Mouse (Mus musculus) kidney, adult 2 months (tissue): Measurements from ENCODE around the gene Catsper1. TPM values are rescaled to one million over a fixed set of nuclear protein-coding genes. Genes with fewer than 3 reads are reported as not detected.
"Not testable (repeated sequence)": the region's sequence is repeated elsewhere in the genome, so short reads cannot be mapped to it uniquely, and the experiment has no call there.

Source experiments
- DNase-seq: peaks from one replicate; pipeline ENCODE4 v3.0.0; 2021
- H3K27ac ChIP-seq: fragments of 200-500 bp; 2 replicates; pipeline ENCODE4 v1.5.1; 2012; ENCODE audit warnings: low read depth, low read length, control low read depth, inconsistent platforms; ENCODE audit not compliant: insufficient read depth
- H3K27me3 ChIP-seq: fragments of 200-500 bp; replicated peaks from 2 replicates; pipeline ENCODE4 v1.6.1; 2012; ENCODE audit warnings: mild to moderate bottlenecking, moderate library complexity, low read length, inconsistent platforms; ENCODE audit not compliant: control insufficient read depth, insufficient read depth
- H3K36me3 ChIP-seq: fragments of 200-500 bp; 2 replicates; pipeline ENCODE4 v1.6.1; 2012; ENCODE audit warnings: mild to moderate bottlenecking, moderate library complexity, low read length, inconsistent platforms; ENCODE audit not compliant: control insufficient read depth, insufficient read depth
- H3K4me1 ChIP-seq: fragments of 200-500 bp; 2 replicates; pipeline ENCODE4 v1.6.1; 2011; ENCODE audit warnings: low read length; ENCODE audit not compliant: control insufficient read depth, insufficient read depth
- H3K4me3 ChIP-seq: fragments of 200-500 bp; 2 replicates; pipeline ENCODE4 v1.5.1; 2011; ENCODE audit warnings: mild to moderate bottlenecking, low read depth, low read length, control low read depth; ENCODE audit not compliant: insufficient read depth
- CTCF ChIP-seq: fragments of 200-500 bp; conservative IDR thresholded peaks from 2 replicates; pipeline ENCODE4 v1.5.1; 2011; ENCODE audit warnings: low read depth, mild to moderate bottlenecking, control low read depth, low read length, moderate library complexity, mixed read lengths; ENCODE audit not compliant: insufficient read depth, insufficient read length
- POLR2A ChIP-seq: fragments of 200-500 bp; IDR thresholded peaks from one replicate; pipeline ENCODE4 v1.6.1; 2011; ENCODE audit warnings: low read depth, low read length, control low read depth
- WGBS: fragments of 180-500 bp; shearing (Covaris S2); methylation state at CpG from one replicate; pipeline ENCODE4 v1.1.7; 2018; 5-methylcytosine and 5-hydroxymethylcytosine counted together
- polyA plus RNA-seq: library from polyadenylated mRNA; depleted of rRNA; stranded (reverse); fragments of >200 nt; gene quantifications from 2 replicates; pipeline ENCODE4 v1.2.3, GENCODE M21; 2012

Catsper1 gene
- polyA plus RNA-seq, 1 experiment = not detected

DNA sequence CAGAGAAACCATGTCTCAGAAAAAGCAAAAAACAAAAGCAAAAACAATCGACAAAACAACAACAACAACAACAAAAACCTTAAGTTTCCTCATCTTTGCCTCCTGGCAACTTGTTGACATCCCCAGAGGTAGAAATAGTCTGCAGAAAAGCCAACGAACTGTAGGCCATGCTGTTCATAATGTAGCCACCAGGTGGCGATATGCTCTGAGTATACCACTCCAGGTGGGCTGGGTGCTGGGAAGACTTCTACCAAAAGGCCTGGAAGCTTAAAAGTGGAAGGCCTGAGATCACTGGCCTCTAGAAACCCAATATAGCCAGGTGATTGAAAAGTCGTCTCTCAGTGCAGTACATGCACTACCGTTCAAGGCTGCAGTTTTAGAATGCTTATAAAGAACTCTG lies 2.4 kb downstream of the Catsper1 start:
- Histone ChIP-seq H3K4me3 (no peak overlapping the region), H3K27me3 (no peaks in the 10 kb centered on the region), H3K4me1 (no peaks in the 10 kb centered on the region), H3K27ac (no peak overlapping the region), H3K36me3 (no peaks in the 10 kb centered on the region)
- WGBS = 16% methylated on average over 5 of the region's 5 CpGs
- TF ChIP-seq POLR2A (no peak), CTCF (peak; percentile 81)
- peak; percentile 83 for DNase-seq

- TF ChIP-seq POLR2A = no peak
- TF ChIP-seq CTCF = no peak
These were observed 5.8 kb downstream of the Catsper1 start for GRCm38 (mm10) chr19:5341360-5341759.

DNA sequence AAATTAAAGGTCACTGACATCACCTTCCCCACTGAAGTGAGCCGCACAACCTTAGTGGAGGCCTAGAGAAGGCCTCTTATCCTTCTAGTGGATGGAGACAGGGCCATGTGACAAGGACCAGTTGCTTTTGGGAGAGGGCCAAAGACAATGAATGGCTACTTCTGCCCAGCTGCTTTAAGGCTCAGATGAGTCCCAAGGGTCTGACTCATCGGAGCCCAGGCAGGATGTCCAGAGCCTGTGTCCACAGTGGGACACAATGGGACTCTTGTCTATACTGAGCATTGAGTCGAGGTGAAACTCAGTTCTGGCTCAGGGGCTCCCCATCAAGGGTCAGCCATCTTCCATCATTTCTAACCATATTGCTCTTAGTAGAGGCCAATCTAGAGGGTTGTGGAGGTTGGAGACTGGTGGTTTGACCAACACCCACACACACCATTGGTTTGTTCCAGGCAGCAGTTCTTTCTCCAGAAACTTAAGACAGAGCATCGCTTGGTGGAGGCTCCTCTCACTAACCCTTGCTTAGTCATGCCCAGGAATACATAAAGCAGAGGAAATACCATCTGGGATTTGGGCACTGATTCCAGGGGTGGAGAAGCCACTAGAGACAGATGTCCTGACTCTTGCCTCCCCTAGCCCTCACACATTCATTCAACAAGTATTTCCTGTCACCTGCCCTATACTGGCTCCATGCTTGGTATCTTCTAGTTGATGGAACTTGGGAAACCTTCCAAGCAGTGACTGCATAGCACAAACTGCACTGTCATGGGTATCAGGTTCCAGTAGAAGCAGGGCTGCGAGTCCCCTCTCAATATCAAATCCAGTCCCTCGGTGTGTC lies 10.0 kb downstream of the Catsper1 start:
- H3K36me3 ChIP-seq = no peaks in the 10 kb centered on the region
- no peak for TF ChIP-seq POLR2A
- no peak for TF ChIP-seq CTCF
- H3K4me1 ChIP-seq = no peaks in the 10 kb centered on the region
- DNase-seq = peak; percentile 51
- WGBS = 61% methylated on average over 6 of the region's 6 CpGs
- H3K4me3 ChIP-seq = no peak overlapping the region
- H3K27me3 ChIP-seq = no peaks in the 10 kb centered on the region
- no peak overlapping the region for H3K27ac ChIP-seq

More at GRCm38 (mm10) chr19:5341360-5341759, 5.8 kb downstream of the Catsper1 start:
- Histone ChIP-seq H3K4me1 (no peaks in the 10 kb centered on the region), H3K4me3 (no peak overlapping the region), H3K36me3 (no peaks in the 10 kb centered on the region), H3K27ac (no peak overlapping the region), H3K27me3 (no peaks in the 10 kb centered on the region)
- DNase-seq = peak; percentile 43
- WGBS = 85% methylated on average over 7 of the region's 7 CpGs

- Histone ChIP-seq H3K4me1 (no peaks in the 10 kb centered on the region), H3K27ac (no peak overlapping the region), H3K4me3 (no peak overlapping the region), H3K36me3 (no peaks in the 10 kb centered on the region), H3K27me3 (no peaks in the 10 kb centered on the region)
- TF ChIP-seq POLR2A = no peak
- DNase-seq = no peak
- 75% methylated on average over 6 of the region's 6 CpGs for WGBS
These were observed 12.5 kb downstream of the Catsper1 start for GRCm38 (mm10) chr19:5348064-5348463.

- Histone ChIP-seq H3K4me1 (no peaks in the 10 kb centered on the region), H3K36me3 (no peaks in the 10 kb centered on the region), H3K27me3 (no peaks in the 10 kb centered on the region), H3K27ac (no peak overlapping the region), H3K4me3 (peak overlapping the region; percentile 21; the same call in 1 of the 2 replicates)
- 5% methylated on average over 34 of the region's 34 CpGs for WGBS
- DNase-seq = peak; percentile 23
- TF ChIP-seq CTCF (peak; percentile 46), POLR2A (no peak)
These were observed 13.3 kb downstream of the Catsper1 start for GRCm38 (mm10) chr19:5348526-5349501.

- WGBS = 71% methylated on average over 6 of the region's 6 CpGs
- not testable (repeated sequence) for H3K36me3 ChIP-seq, H3K27me3 ChIP-seq, H3K27ac ChIP-seq, DNase-seq, H3K4me1 ChIP-seq
- peak within 1 kb of the TSS; percentile 21; the same call in 1 of the 2 replicates for H3K4me3 ChIP-seq
These were observed 13.9 kb downstream of the Catsper1 start, which contains the start of gene Cst6 for GRCm38 (mm10) chr19:5349502-5349873. Gene Cst6 (minus strand): TSS chr19:5349574.

GRCm38 (mm10) chr19:5353609-5354008 lies 18.1 kb downstream of the Catsper1 start:
- TF ChIP-seq CTCF (no peak), POLR2A (no peak)
- Histone ChIP-seq H3K36me3 (no peaks in the 10 kb centered on the region), H3K4me3 (no peak overlapping the region), H3K4me1 (no peaks in the 10 kb centered on the region), H3K27me3 (no peaks in the 10 kb centered on the region), H3K27ac (no peak overlapping the region)
- DNase-seq = no peak
- 77% methylated on average over 2 of the region's 2 CpGs for WGBS
